Comparison of ENCODE assay signal across 9 mouse cellular contexts in the genomic region with DNA sequence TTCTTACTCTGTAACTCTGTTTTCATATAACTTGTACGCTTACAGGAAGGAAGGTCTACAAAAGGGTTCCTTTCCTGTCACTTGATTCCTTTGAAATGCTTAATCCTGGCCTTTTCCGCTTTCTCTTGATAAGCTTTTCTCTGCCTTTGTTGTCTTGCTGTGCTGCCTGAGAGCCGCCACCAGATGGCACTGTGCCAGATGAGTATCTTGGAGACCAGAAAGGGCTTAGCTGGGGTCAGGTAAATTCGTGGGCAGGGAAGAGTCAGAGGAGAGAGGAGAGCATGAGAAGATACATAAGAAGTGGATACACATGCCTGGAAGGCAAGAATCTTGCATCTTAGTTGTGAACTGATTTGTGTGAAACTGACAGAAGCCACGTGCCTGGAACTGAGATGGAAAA. TPM values are rescaled to one million over a fixed set of nuclear protein-coding genes. Genes with fewer than 3 reads are reported as not detected.
DNase-seq lines count a peak whose midpoint lies in the region; ATAC-seq lines count a peak whose summit lies in the region.
"Had no signal": no experiment of that assay in that cellular context is flagged by ENCODE, and none has a peak within 500 bp of the region (broad histone marks: within the 10 kb centered on the region; RNA-seq: fewer than 3 reads in every experiment).

No protein-coding gene starts in this region.

- 8% methylated on average over 5 of the region's 5 CpGs for WGBS in midbrain, embryonic 16.5 days

- H3K9me3 ChIP-seq in midbrain, embryonic 16.5 days (replicated peaks; ENCODE audit: control insufficient read depth, low read length, poor library complexity, severe bottlenecking) = no peaks in the 10 kb centered on the region
- H3K9me3 ChIP-seq: limb, embryonic 15.5 days had no signal

- H3K27me3 ChIP-seq in midbrain, embryonic 16.5 days (ENCODE audit: control insufficient read depth, insufficient read depth, low read depth, low read length) = no peaks in the 10 kb centered on the region
- H3K27me3 ChIP-seq: limb, embryonic 15.5 days had no signal

- H3K4me3 ChIP-seq in midbrain, embryonic 16.5 days (ENCODE audit: low read depth, low read length) = no peak overlapping the region
- H3K4me3 ChIP-seq: limb, embryonic 15.5 days had no signal

- DNase-seq in gastrocnemius, adult 18-20 months (ENCODE audit: low spot score) = peak; percentile 34
- DNase-seq in gastrocnemius, postnatal 25 days = no peak
- DNase-seq in R1 (ENCODE audit: low read depth, low spot score) = peak; percentile 77
- peak; percentile 42 to 61 for DNase-seq in heart, postnatal 36 days
- peak; percentile 41 to 58 for DNase-seq in left cerebral cortex, adult 18-20 months (ENCODE audit: low spot score in 2 of 2)
- peak; percentile 6 to 17 for DNase-seq in thymus, adult 18-20 months

- H3K4me2 ChIP-seq in midbrain, embryonic 16.5 days (ENCODE audit: low read length) = no peak overlapping the region
- H3K4me2 ChIP-seq: limb, embryonic 15.5 days had no signal

- H3K27ac ChIP-seq in midbrain, embryonic 16.5 days (ENCODE audit: low read length) = 0 out of 2 replicates have a peak overlapping the region, but pooled peaks have one; percentile 6
- H3K27ac ChIP-seq: limb, embryonic 15.5 days had no signal

- no peak overlapping the region for H3K9ac ChIP-seq in midbrain, embryonic 16.5 days (ENCODE audit: low read depth, low read length)
- H3K9ac ChIP-seq: limb, embryonic 15.5 days had no signal

- intact Hi-C loops in heart, postnatal 36 days (cut with DNase I) = loop anchor here (1.0 to 10.0 kb wide), 2 partner anchors 329 to 1080 kb away; no protein-coding TSS in a partner anchor

- 0 out of 2 replicates have a peak, but pooled peaks cover 4% of the 10 kb centered on the region for H3K4me1 ChIP-seq in midbrain, embryonic 16.5 days (ENCODE audit: control insufficient read depth, insufficient read depth, low read length)
- H3K4me1 ChIP-seq: limb, embryonic 15.5 days had no signal

- no peaks in the 10 kb centered on the region for H3K36me3 ChIP-seq in midbrain, embryonic 16.5 days (ENCODE audit: control insufficient read depth, insufficient read depth, low read length)
- H3K36me3 ChIP-seq: limb, embryonic 15.5 days had no signal

- peak; percentile 65; the same call in 1 of the 2 replicates for ATAC-seq in common myeloid progenitor, adult 5-6 weeks (replicated peaks; ENCODE audit: low read depth, poor library complexity, severe bottlenecking)
- ATAC-seq in midbrain, embryonic 16.5 days = peak; percentile 75; the same call in 1 of the 2 replicates

RNA-seq across cellular contexts. Expression of a gene that starts 11.5 kb away (rescaled TPM):
- under 1 TPM; 0.09 to 0.24 TPM for total RNA-seq in gastrocnemius, adult 18-20 months (2021)
- under 1 TPM; 0.36 to 0.51 TPM for total RNA-seq in gastrocnemius, postnatal 25 days (2021)
- 0.46 and 0.63 TPM in 2 replicates for total RNA-seq in common myeloid progenitor, adult 5-6 weeks (2017)
- under 1 TPM; 0.19 TPM for total RNA-seq in heart, postnatal 36 days (2021)
- total RNA-seq in left cerebral cortex, adult 18-20 months (2021) = 1 to 10 TPM in 1 of 2 experiments, under 1 TPM in 1; 0.94 to 1.3 TPM
- 117 and 125 TPM in 2 replicates for polyA plus RNA-seq in midbrain, embryonic 16.5 days (2015; fragmentation: Nextera tagmentation; extraction: Ambion mirVana)
